Mouse (Mus musculus) kidney, adult 2 months (tissue): ENCODE data around the gene Hist1h2bb.

Experiments used
- CTCF ChIP-seq: fragments of 200-500 bp; conservative IDR thresholded peaks from 2 replicates; pipeline ENCODE4 v1.5.1; 2011; ENCODE audit warnings: low read depth, mild to moderate bottlenecking, control low read depth, low read length, moderate library complexity, mixed read lengths; ENCODE audit not compliant: insufficient read depth, insufficient read length
- POLR2A ChIP-seq: fragments of 200-500 bp; IDR thresholded peaks from one replicate; pipeline ENCODE4 v1.6.1; 2011; ENCODE audit warnings: low read depth, low read length, control low read depth

- TF ChIP-seq CTCF (no peak), POLR2A (no peak)
Measured at GRCm38 (mm10) chr13:23757921-23758320, 11.4 kb downstream of the Hist1h2bb start.
